Mouse (Mus musculus) liver, adult 2 months (tissue): ENCODE measurements around the gene Zfp654. TPM values are rescaled to one million over a fixed set of nuclear protein-coding genes. Genes with fewer than 3 reads are reported as not detected.

ENCODE experiments used
- DNase-seq: peaks from one replicate; pipeline ENCODE4 v3.0.0-alpha.2; 2011; ENCODE audit warnings: low read depth, low spot score; ENCODE audit errors: extremely low read depth
- H3K27ac ChIP-seq: fragments of 200-500 bp; replicated peaks from 2 replicates; pipeline ENCODE4 v1.5.1; 2012; ENCODE audit warnings: low read depth, mild to moderate bottlenecking, control low read depth, inconsistent platforms, low read length; ENCODE audit not compliant: insufficient read depth
- H3K27me3 ChIP-seq: fragments of 200-500 bp; 2 replicates; pipeline ENCODE4 v1.6.1; 2012; ENCODE audit warnings: mild to moderate bottlenecking, moderate library complexity, low read length, inconsistent platforms; ENCODE audit not compliant: control insufficient read depth, insufficient read depth
- H3K36me3 ChIP-seq: fragments of 200-500 bp; 2 replicates; pipeline ENCODE4 v1.6.1; 2012; ENCODE audit warnings: low read length, inconsistent platforms; ENCODE audit not compliant: control insufficient read depth, insufficient read depth
- H3K4me1 ChIP-seq: fragments of 200-500 bp; 2 replicates; pipeline ENCODE4 v1.6.1; 2011; ENCODE audit warnings: low read length; ENCODE audit not compliant: control insufficient read depth, insufficient read depth
- H3K4me3 ChIP-seq: fragments of 200-500 bp; 2 replicates; pipeline ENCODE4 v1.5.1; 2011; ENCODE audit warnings: low read depth, mild to moderate bottlenecking, control low read depth, low read length, moderate library complexity; ENCODE audit not compliant: insufficient read depth
- H3K79me2 ChIP-seq: fragments of 200-500 bp; 2 replicates; pipeline ENCODE4 v1.6.1; 2012; ENCODE audit warnings: inconsistent platforms, mild to moderate bottlenecking, low read length, moderate library complexity; ENCODE audit not compliant: control insufficient read depth, insufficient read depth
- H3K9ac ChIP-seq: fragments of 200-500 bp; 2 replicates; pipeline ENCODE4 v1.6.1; 2012; ENCODE audit warnings: low read depth, mild to moderate bottlenecking, control low read depth, inconsistent platforms, low read length
- CTCF ChIP-seq: fragments of 200-500 bp; IDR thresholded peaks from 2 replicates; pipeline ENCODE4 v1.5.1; 2011; ENCODE audit warnings: low read depth, low read length, control low read depth
- POLR2A ChIP-seq: fragments of 200-500 bp; IDR thresholded peaks from 2 replicates; pipeline ENCODE4 v1.6.1; 2011; ENCODE audit warnings: low read length, control low read depth; ENCODE audit not compliant: insufficient read depth; ENCODE audit errors: extremely low read depth
- WGBS: fragments of 180-500 bp; shearing (Covaris S2); methylation state at CpG from one replicate; pipeline ENCODE4 v1.1.7; 2018; 5-methylcytosine and 5-hydroxymethylcytosine counted together
- polyA plus RNA-seq: library from polyadenylated mRNA; depleted of rRNA; stranded (reverse); fragments of >200 nt; gene quantifications from 2 replicates; pipeline ENCODE4 v1.2.3, GENCODE M21; 2012
- total RNA-seq: library from RNA; depleted of rRNA; stranded (reverse); fragments of >200 nt; gene quantifications from 2 replicates; pipeline ENCODE4 v1.2.3, GENCODE M21; 2014

Gene Zfp654
- total and polyA plus RNA-seq, 2 experiments: 0.65 to 9.7 TPM

DNA sequence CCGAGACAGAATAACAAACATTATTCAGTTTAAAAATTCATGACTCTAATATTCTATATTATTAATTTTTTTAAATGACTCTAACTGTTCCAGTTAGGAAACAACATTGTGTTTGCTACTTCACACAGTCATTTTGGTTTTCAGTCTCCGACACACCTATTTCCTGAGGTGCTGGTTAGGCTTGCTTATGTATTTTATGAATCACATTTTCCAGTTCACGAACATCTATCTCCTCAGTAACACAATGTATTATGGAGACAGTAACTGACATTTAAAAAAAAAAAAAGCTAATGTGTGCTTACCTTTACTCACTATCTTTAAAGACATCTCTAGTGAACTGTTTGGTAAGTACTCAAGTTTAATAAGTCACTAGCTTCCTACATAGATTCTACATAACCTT, 61.7 kb downstream of the Zfp654 start:
- no peaks in the 10 kb centered on the region; the same call in 1 of the 2 replicates for H3K4me1 ChIP-seq
- H3K79me2 ChIP-seq: no peaks in the 10 kb centered on the region
- H3K4me3 ChIP-seq: no peak overlapping the region
- peaks cover 26% of the 10 kb centered on the region for H3K36me3 ChIP-seq
- DNase-seq: no peak
- no peak overlapping the region for H3K9ac ChIP-seq
- H3K27me3 ChIP-seq: no peaks in the 10 kb centered on the region
- H3K27ac ChIP-seq: no peak overlapping the region
- no peak for TF ChIP-seq CTCF
- no peak for TF ChIP-seq POLR2A
- 97% methylated on average over 3 of the region's 3 CpGs for WGBS

DNA sequence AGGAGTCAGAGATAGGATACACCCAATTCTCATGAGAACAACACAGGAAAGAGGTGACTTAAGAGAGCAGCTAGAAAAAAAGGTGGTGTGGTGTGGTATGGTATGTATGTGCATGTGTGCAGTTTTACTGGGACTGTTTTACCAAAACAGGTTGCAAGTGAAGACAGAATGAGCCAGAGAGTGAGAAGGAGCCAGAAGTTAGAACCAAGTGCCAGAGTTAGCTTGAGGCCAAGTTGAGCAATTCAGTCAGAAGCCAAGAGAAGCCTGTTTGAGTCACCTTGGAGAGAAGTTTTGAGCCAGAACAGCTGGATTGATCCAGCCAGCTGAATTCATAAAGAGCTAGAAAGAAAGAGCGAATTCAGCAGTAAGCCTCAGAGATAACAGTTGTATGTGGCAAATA, 75.9 kb downstream of the Zfp654 start:
- Histone ChIP-seq H3K79me2 (peaks cover 2% of the 10 kb centered on the region), H3K4me3 (no peak overlapping the region), H3K27me3 (no peaks in the 10 kb centered on the region), H3K4me1 (peaks cover 2% of the 10 kb centered on the region; the same call in 1 of the 2 replicates), H3K9ac (no peak overlapping the region), H3K36me3 (no peaks in the 10 kb centered on the region), H3K27ac (no peak overlapping the region)
- 79% methylated on average over 1 of the region's 1 CpGs for WGBS
- peak; percentile 19 for DNase-seq
- no peak for TF ChIP-seq POLR2A
- TF ChIP-seq CTCF: no peak

DNA sequence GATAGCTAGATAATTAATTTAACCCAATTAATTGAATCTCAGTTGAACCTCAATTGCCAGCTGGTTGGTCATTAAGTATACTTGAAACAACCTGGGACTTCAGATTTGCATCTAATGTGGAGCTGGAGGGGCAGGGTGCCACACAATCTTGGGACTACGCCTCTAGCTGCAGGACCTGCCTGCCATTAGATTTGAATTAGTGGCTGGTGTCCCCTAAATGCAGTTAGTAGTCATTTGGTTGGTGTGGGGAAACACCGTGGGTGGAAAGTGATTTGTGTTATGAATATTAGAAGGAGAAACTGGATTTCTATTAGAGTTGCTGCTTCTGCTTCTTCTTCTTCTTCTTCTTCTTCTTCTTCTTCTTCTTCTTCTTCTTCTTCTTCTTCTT, 80.0 kb downstream of the Zfp654 start:
- Histone ChIP-seq H3K27me3 (no peaks in the 10 kb centered on the region), H3K4me1 (peaks cover 6% of the 10 kb centered on the region), H3K9ac (no peak overlapping the region), H3K36me3 (no peaks in the 10 kb centered on the region), H3K27ac (no peak overlapping the region), H3K4me3 (no peak overlapping the region), H3K79me2 (peaks cover 5% of the 10 kb centered on the region)
- WGBS: 92% methylated on average over 2 of the region's 2 CpGs
- TF ChIP-seq POLR2A (no peak), CTCF (no peak)
- no peak for DNase-seq

DNA sequence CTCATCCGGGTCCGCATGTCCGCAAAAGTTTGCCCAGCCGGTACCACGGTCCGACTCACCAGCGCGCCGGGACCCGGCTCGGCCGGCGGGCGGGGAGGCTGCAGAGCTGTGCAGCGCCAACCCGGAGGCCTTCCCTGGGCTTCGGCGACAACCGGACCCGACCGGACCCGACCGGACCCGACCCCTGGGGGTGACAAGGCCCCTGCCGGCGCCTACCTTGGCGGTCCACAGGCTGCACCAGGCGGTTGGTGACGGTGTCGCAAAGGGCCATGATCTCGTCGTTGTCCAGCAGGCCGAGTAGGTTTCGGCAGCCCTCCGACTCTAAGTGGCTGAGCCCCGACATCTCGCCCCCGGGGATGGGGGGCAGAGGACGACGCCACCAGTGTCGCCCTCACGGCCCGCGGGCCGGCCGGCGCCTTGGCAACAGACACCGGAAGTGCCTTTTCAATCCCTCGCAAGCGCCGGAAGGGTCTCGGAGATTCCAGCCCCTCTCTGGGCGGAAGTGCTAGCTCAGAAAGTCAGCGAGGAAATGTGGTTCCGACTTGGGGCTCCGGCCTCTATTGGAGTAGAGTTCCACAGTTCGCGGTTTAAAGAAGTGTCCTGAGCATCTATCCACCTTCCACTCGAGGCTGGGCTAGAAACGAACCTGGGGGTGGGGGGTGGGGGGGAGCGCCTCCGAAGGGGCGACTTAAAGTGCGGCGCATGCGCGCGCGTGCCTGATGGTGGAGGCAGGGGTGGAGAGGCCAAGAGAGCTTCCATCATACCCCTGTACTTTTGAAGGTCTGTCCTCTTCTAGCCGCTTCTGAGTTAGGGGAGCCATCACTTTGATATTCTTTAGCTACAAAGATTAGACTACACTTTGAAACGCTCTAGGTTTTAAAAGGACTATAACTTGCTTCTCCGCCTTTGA, 80.7 kb downstream of the Zfp654 start, which contains the start of gene 4930453N24Rik:
Gene 4930453N24Rik, minus strand, starts transcription at position 641 of the 910 bp plus-strand sequence.
- no peaks in the 10 kb centered on the region for H3K27me3 ChIP-seq
- peak; percentile 75 for DNase-seq
- H3K4me1 ChIP-seq: peaks cover 6% of the 10 kb centered on the region
- peak within 1 kb of the TSS; percentile 89 for H3K4me3 ChIP-seq
- peak within 1 kb of the TSS; percentile 81 for H3K27ac ChIP-seq
- peak within 1 kb of the TSS; percentile 96 for H3K9ac ChIP-seq
- H3K36me3 ChIP-seq: peaks cover 3% of the 10 kb centered on the region
- peak; percentile 54; the same call in 1 of the 2 replicates for TF ChIP-seq POLR2A
- TF ChIP-seq CTCF: 0 out of 2 replicates have a peak, but pooled peaks have one; percentile 4
- peaks cover 5% of the 10 kb centered on the region for H3K79me2 ChIP-seq
- WGBS: 2% methylated on average over 72 of the region's 72 CpGs

DNA sequence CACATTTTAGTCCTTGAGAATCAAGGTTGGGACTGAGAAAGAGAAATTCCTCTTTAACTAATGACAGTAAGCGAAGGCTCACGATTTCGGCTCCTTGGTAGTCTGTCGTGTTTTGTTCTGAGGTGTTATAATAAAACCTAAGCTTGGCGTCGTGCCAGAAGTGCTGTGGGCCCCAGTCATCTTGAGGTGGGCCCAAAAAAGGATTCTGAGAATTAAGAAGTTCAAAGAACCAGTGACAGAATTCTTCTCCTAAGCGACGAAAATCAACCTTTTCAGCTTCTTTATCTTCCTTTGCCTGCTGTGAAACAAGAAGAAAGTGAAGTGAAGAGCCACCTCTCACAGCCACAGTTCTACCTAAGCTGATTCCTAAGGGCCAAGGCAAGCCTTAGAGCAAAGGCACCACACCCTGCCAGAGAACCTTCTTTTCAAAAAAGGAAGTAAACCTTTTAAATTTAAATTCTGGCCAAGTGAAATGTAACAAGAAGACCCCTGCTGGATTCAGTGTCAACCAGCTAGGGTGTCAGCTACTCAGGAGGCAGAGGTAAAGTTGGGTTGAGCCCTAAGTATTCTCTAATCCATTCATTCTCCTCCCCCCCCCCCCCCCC, 84.7 kb downstream of the Zfp654 start:
- Histone ChIP-seq H3K27me3 (no peaks in the 10 kb centered on the region), H3K79me2 (peaks cover 5% of the 10 kb centered on the region), H3K9ac (no peak overlapping the region), H3K36me3 (peaks cover 20% of the 10 kb centered on the region), H3K4me1 (peaks cover 6% of the 10 kb centered on the region), H3K4me3 (no peak overlapping the region), H3K27ac (no peak overlapping the region)
- WGBS: 91% methylated on average over 8 of the region's 8 CpGs
- no peak for DNase-seq
- TF ChIP-seq CTCF (no peak), POLR2A (no peak)
